Mouse (Mus musculus): Measurements from ENCODE around the gene Gabarap. TPM values are rescaled to one million over a fixed set of nuclear protein-coding genes. Genes with fewer than 3 reads are reported as not detected.

The Gabarap gene
- total RNA-seq, 2 experiments from 2014 or later: 294 to 311 TPM

GRCm38 (mm10) chr11:70042309-70043085 is 51.6 kb downstream of the Gabarap start:
- DNase-seq (ENCODE audit: low spot score in 2 of 2): no peak

DNA sequence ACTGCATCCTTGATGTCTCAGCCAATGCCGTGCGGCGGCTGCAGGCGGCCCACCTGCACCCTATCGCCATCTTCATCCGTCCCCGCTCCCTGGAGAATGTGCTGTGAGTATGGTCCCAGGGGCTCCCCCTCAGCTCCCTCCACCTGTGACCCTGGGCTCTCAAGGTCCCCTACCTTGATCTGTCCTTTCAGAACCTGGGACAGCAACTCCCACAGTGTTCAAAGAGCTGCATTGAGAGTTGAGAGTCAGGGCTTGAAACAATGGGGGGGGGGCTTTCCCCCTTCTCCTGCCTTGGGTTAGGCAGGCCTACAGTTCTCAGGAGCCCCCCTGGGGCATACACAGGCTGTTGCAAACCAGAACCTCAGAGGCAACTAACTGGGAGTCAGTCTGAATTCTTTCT is 52.7 kb downstream of the Gabarap start:
- DNase-seq (ENCODE audit: low spot score in 2 of 2): no peak

Small RNA genes within 50 kb of the gene (microRNA-seq; reads per million reads assigned to microRNA genes)
- gene Gm44349 (not detected), gene Mir324 (2,413 reads per million, percentile 86 among the genes with 10 or more reads in this experiment)

Other genes starting within 250 kb of the Gabarap start
- 100 to 1,000 TPM in 1 of 2 experiments, 10 to 100 TPM in 1; 92.4 to 108 TPM for gene Polr2a, start 232.5 kb upstream of the Gabarap start, total RNA-seq (2021)
- not detected for gene Slc35g3, start 229.2 kb upstream of the Gabarap start, total RNA-seq (2021)
- gene Zbtb4, start 225.2 kb upstream of the Gabarap start, total RNA-seq (2021): 10 to 100 TPM; 48.5 to 58.3 TPM
- gene Chrnb1, start 195.2 kb upstream of the Gabarap start, total RNA-seq (2021): 1 to 10 TPM; 3.6 to 4.0 TPM
- gene Fgf11, start 189.3 kb upstream of the Gabarap start, total RNA-seq (2021): 1 to 10 TPM; 3.4 to 4.8 TPM
- 1 to 10 TPM in 1 of 2 experiments, under 1 TPM in 1; 0.76 to 1.4 TPM for gene Tmem102, start 185.5 kb upstream of the Gabarap start, total RNA-seq (2021)
- gene Gm39566, start 175.8 kb upstream of the Gabarap start, total RNA-seq (2021): not detected
- gene Spem2, start 172.7 kb upstream of the Gabarap start, total RNA-seq (2021): not detected
- not detected for gene Spem1, start 169.0 kb upstream of the Gabarap start, total RNA-seq (2021)
- gene Nlgn2, start 153.4 kb upstream of the Gabarap start, total RNA-seq (2021): 10 to 100 TPM; 33.6 to 35.2 TPM
- 100 to 1,000 TPM; 141 to 143 TPM for gene Tmem256, start 152.6 kb upstream of the Gabarap start, total RNA-seq (2021)
- gene Plscr3, start 144.8 kb upstream of the Gabarap start, total RNA-seq (2021): 10 to 100 TPM; 76.6 to 77.9 TPM
- 1 to 10 TPM in 1 of 2 experiments, under 1 TPM in 1; 0.17 to 1.7 TPM for gene Tnk1, start 132.4 kb upstream of the Gabarap start, total RNA-seq (2021)
- not detected for gene Tmem95, start 113.1 kb upstream of the Gabarap start, total RNA-seq (2021)
- gene Kctd11, start 109.7 kb upstream of the Gabarap start, total RNA-seq (2021): 1 to 10 TPM; 3.4 to 4.1 TPM
- 1 to 10 TPM; 1.4 to 1.7 TPM for gene Acap1, start 95.6 kb upstream of the Gabarap start, total RNA-seq (2021)
- 1 to 10 TPM; 4.8 to 5.6 TPM for gene 2810408A11Rik, start 90.2 kb upstream of the Gabarap start, total RNA-seq (2021)
- 10 to 100 TPM; 45.9 to 53.3 TPM for gene Neurl4, start 90.1 kb upstream of the Gabarap start, total RNA-seq (2021)
- 10 to 100 TPM; 60.0 to 67.0 TPM for gene Gps2, start 77.3 kb upstream of the Gabarap start, total RNA-seq (2021)
- 100 to 1,000 TPM; 598 to 600 TPM for gene Eif5a, start 69.2 kb upstream of the Gabarap start, total RNA-seq (2021)
- gene Ybx2, start 55.3 kb upstream of the Gabarap start, total RNA-seq (2021): 10 to 100 TPM in 1 of 2 experiments, 1 to 10 TPM in 1; 9.7 to 20.6 TPM
- gene Slc2a4, start 43.0 kb upstream of the Gabarap start, total RNA-seq (2021): 10 to 100 TPM; 23.6 to 24.8 TPM
- gene Cldn7, start 26.4 kb upstream of the Gabarap start, total RNA-seq (2021): 10 to 100 TPM in 1 of 2 experiments, 1 to 10 TPM in 1; 3.1 to 17.3 TPM
- gene Ctdnep1, start 10.0 kb upstream of the Gabarap start, total RNA-seq (2021): 100 to 1,000 TPM; 119 to 130 TPM
- gene Elp5, start 8.6 kb upstream of the Gabarap start, total RNA-seq (2021): 10 to 100 TPM; 65.5 to 70.9 TPM
- gene Phf23, start 4.6 kb downstream of the Gabarap start, total RNA-seq (2021): 10 to 100 TPM; 51.4 to 53.4 TPM
- 10 to 100 TPM; 35.5 to 38.2 TPM for gene Dvl2, start 9.5 kb downstream of the Gabarap start, total RNA-seq (2021)
- gene Acadvl, start 24.3 kb downstream of the Gabarap start, total RNA-seq (2021): 100 to 1,000 TPM; 295 to 378 TPM
- gene Dlg4, start 25.8 kb downstream of the Gabarap start, total RNA-seq (2021): 10 to 100 TPM; 63.0 to 64.4 TPM
- 10 to 100 TPM in 1 of 2 experiments, 1 to 10 TPM in 1; 1.7 to 33.7 TPM for gene Asgr1, start 62.9 kb downstream of the Gabarap start, total RNA-seq (2021)
- 10 to 100 TPM in 1 of 2 experiments, 1 to 10 TPM in 1; 1.8 to 14.6 TPM for gene Asgr2, start 101.5 kb downstream of the Gabarap start, total RNA-seq (2021)
- 1 to 10 TPM in 1 of 2 experiments, under 1 TPM in 1; 0.90 to 1.7 TPM for gene Mgl2, start 139.2 kb downstream of the Gabarap start, total RNA-seq (2021)
- gene Clec10a, start 165.1 kb downstream of the Gabarap start, total RNA-seq (2021): 1 to 10 TPM; 2.1 to 3.5 TPM
- 1 to 10 TPM in 1 of 2 experiments, under 1 TPM in 1; 0.71 to 2.9 TPM for gene Slc16a11, start 221.6 kb downstream of the Gabarap start, total RNA-seq (2021)
- 10 to 100 TPM in 1 of 2 experiments, 1 to 10 TPM in 1; 6.2 to 10.9 TPM for gene Slc16a13, start 229.9 kb downstream of the Gabarap start, total RNA-seq (2021)
- 10 to 100 TPM; 23.8 to 33.4 TPM for gene Bcl6b, start 238.7 kb downstream of the Gabarap start, total RNA-seq (2021)
- 10 to 100 TPM; 70.1 to 72.5 TPM for gene 0610010K14Rik, start 246.8 kb downstream of the Gabarap start, total RNA-seq (2021)
- 1 to 10 TPM; 4.5 to 8.1 TPM for gene Gm21988, start 248.7 kb downstream of the Gabarap start, total RNA-seq (2021)
- 100 to 1,000 TPM; 160 to 164 TPM for gene Rnasek, start 248.7 kb downstream of the Gabarap start, total RNA-seq (2021)

All from adrenal gland, postnatal 4 days (tissue).